Mouse (Mus musculus): ENCODE results near the gene Heg1. TPM values are rescaled to one million over a fixed set of nuclear protein-coding genes. Genes with fewer than 3 reads are reported as not detected.

The Heg1 gene
- total RNA-seq, 2 experiments from 2014 or later = 50.3 to 76.7 TPM

DNA sequence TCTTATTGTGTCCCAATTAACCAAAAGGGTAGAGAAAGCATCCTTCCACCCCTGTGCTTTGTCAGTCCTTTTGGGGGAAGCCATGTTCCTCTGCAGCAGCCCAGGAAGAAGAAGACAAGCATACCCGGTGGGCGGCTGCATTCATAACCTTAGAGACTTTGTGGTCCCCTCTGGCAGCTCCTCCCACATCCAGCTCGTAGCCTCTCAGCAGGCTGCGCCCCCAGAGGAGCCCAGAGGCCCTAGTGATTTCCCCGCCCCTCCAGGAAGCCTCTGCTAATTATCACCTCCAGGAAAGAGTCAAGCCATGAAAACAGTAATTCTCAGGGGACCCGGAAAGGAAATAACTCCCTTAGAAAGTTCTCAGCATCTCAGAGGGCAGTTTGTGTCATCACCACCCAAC, 21.1 kb downstream of the Heg1 start:
- peak in 1 of 2 experiments; percentile 33 for DNase-seq

DNA sequence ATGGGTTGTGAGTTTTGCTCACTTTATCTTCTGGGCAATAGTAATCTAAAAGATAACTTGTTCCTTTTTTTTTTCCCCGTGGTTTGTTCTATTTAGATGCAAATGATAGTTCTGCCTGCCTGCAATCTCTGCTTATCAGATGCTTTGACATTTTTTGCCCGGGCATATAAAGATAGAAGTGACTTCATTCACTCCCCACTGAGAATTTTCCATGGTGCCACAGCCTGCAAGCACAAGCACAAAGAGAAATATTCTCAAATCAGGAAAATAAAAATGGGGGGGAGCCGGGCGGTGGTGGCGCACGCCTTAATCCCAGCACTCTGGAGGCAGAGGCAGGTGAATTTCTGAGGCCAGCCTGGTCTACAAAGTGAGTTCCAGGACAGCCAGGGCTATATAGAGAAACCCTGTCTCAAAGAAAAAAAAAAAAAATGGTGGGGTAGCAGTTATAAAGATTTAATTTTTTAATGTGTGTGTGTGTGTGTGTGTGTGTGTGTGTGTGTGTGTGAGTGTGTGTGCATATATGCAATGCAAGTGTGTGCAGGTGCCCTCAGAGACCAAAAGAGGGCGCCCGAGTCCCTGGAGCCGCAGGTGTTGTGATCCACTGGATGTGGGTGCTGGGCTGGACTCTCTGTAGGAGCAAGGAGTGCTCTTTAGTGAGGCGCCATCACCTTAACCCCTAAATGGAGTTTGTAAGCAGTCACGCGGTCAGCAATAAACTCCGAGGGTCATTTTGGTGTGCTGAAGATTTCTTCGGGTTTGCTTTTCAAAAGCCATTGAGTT, 22.1 kb downstream of the Heg1 start:
- no peak for DNase-seq

DNA sequence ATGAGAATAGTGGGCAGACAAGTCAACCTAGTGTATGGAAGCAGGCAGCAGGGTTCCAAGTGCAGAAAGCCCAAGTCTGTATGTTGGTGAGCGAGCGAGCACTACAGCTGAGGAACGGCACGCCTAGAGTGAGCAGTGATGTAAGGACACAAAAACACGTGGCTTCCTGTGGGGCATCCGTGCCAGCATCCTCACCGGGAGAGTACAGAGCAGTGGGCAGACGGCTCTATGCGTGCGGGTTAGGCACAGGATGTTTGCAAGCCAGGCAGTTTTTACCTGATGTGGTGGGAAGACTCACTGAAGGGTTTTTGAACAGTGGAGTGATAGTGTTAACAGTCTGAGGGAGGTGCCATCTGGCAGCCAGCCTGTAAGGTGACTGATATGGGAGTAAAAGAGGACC, 23.9 kb downstream of the Heg1 start:
- no peak for DNase-seq

DNA sequence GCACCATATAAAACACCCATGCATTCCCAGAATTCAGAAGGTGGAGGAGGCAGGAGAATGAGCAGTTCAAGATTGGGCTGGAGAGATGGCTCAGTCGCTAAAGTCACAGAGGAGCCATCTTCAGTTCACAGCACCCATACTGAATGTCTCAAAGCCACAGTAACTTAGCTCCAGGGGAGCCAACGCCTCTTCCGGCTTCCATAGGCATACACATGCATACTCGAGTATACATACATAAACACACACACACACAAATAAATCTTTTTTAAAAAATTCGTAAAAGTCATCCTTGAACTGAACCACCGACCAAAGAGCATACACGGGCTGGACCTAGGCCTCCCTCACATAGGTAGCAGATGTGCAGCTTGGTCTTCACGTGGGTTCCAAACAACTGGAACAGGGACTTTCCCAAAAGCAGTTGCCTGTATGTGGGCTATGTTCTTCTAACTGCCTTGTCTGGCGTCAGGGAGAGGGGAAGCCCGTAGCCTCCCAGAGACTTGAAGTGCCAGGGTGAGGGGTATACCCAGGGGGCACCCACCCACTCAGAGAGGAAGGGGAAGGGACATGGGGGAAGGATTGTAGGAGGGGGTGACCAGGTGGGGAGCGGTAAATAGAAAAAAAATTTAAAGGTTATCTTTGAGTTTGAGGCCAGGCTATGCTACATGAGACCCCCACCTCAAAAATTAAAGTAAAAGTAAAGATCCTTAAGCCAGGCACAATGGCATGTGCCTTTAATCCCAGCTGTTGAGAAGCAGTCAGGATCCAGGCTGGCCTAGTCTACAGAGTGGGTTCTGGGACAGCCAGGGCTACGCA, 24.6 kb downstream of the Heg1 start:
- no peak for DNase-seq

DNA sequence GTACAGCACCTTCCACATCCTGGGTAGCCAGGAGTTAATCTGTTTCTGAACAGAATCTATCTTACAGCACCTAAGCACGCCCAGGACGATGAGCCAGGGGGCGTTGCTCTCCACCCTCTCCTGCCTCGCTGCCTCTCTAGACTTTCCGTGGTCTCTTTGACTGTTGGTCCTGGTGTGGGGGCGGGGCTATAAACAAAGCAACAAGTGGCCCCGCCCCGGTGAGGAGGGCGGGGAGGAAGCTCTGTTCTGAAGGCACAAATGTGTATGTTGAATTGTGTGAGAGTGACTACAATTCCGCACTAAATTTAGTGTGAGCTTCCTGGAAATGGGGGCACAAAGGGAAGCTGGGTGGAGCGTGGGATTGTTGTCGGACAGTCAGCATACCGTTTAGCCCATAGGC, 30.1 kb downstream of the Heg1 start:
- peak; percentile 71 to 81 for DNase-seq

DNA sequence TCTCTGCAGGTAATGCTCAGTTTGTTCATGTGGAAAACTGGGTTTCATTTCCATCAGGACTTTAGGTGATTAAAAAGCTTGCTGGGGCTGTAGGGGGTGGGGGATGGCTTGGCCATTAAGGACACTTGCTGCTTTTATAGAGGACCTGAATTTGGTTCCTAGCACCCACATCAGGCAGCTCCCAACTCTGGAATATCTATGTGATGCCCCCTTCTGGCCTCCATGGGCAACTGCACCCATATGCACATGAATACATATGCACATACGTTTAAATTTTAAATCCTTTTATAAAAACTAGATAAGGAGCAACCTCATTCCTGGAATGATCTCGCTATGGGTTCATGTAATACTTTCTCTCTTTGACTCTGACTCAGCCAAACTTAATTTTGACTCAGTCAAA, 39.1 kb downstream of the Heg1 start:
- no peak for DNase-seq

DNA sequence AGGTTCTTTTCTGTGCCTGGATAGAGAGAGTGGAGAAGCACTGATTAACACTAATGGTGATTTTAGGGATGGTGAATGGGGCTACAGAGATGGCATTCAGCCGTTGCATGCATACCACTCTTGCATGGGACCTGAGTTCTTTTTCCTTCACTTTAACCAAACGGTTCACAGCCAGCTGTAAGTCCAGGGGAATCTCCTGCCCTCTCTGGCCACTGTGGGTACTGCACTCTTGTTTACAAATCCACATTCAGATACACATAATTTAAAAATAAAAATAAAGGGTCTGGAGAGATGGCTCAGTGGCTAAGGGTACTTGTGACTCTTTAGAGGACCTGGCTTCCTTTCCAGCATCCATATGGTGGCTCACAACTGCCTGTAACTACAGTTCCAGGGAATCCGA, 39.8 kb downstream of the Heg1 start:
- no peak for DNase-seq

DNA sequence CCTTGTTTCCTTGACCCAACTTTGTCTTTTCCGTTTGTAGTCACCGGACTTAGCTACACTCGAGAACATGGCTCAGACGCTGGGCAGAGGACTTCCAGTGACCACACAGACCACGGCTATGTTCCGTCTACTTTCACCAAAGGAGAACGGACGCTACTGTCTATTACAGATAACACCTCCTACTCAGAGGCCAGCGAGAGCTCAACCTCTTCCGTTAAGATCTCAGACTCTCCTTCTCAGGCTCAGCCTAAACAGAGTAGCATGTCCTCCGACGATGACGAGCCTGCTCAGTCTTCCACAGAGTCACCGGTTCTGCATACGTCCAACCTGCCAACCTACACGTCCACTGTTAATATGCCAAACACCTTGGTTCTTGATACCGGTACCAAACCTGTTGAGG, 42.1 kb downstream of the Heg1 start:
- DNase-seq = no peak

DNA sequence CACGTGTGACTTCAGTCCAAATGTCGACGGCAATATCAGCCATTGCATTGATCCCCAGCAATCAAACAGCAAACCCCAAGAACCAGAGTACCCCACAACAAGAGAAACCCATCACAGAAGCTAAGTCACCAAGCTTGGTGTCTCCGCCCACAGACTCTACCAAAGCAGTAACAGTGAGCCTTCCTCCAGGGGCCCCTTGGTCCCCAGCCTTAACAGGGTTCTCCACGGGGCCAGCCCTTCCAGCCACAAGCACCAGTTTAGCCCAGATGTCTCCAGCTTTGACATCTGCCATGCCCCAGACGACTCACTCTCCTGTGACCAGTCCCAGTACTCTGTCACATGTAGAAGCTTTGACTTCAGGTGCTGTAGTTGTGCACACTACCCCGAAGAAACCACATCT, 42.7 kb downstream of the Heg1 start:
- no peak for DNase-seq

DNA sequence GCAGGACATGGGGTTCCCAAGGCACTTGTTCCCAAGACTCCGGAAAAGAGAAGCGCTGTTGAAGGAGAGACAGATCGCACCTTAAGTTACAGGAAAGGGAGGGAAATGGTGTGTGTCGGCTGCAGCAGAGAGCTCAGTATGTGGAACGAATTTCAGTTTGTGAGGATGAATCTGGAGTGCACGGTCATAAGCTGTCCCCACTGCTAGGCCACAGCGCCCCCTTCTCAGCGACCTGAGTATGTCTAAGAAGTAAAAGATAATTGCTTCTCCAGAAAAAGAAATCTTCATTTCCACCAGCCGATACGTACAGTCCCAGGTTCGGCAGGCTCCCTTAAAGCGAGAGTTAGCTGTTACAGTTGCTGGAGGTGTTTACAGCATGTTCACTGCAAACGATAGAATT, 44.3 kb downstream of the Heg1 start:
- no peak for DNase-seq

DNA sequence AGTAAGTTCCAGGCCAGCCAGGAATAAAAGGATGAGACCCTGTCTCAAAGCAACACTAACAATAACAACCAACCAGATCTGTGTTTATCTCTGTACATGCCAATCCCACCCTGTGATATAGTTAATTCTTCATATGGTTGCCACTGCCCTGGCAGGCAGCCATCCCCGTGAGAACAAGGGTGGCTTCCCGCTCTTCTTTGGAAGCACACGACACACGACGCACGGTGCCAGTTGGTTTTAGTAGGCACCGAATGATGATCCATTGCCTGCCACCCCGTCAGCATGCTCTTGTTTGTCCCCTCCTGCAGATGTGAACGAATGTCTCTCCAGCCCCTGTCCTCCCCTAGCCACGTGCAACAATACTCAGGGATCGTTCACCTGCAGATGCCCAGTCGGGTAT, 47.1 kb downstream of the Heg1 start:
- no peak for DNase-seq

DNA sequence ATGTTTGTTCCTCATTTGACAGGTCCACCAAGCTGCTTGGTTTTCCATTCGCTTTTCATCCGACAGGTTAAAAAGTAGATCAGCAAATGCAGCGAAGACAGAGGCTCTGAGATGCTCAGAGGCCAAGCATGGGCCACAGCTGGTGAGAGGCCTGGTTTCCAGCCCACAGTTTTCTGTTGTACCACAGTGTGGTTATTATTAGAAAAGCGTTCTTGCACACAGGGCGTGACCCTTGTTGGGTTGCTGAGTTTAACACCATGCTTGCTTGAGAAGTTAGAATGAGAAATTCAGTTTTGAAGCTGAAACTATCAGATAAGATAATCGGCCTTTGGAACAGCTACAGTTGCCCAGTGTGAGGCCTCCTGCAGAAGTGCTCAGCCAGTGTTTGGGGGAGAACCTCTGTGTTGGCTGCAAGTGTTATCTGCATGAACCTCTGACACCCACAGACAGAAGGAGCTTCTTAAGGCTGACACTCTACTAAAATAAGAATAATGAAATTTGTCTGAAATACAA, 48.1 kb downstream of the Heg1 start:
- no peak for DNase-seq

DNA sequence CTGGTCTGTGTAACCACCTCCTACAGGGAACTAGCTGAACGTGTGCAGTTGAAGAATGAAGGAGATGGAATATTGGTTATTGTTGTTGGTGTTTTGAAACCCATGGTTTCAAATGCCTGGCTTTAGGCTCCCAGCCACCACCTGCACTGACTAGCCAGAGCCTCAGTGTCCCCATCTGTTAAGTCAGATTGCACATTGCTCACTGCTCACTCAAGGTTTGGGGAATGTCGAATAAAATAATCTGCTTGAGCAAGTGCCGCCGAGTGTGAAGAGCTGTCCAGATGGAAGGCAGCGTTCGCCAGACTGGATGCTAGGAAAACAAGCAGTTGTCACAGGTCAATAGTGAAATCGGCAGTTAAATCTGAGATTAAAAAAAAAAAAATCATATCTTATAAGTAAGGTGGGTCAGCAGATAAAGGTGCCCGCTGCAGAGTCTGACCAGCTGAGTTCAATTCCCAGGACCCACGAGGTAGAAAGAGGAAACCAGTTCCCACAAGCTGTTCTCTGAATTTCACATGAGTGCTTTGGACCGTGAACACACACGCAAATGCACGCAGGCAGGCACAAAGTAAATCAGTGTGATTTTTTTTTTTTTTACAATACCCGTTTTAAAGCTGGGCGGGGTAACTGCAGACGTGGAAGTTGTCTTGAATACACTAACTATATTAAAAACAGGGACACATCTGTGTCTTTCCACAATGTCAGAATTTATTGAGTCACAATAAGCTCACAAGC, 48.8 kb downstream of the Heg1 start:
- no peak for DNase-seq

DNA sequence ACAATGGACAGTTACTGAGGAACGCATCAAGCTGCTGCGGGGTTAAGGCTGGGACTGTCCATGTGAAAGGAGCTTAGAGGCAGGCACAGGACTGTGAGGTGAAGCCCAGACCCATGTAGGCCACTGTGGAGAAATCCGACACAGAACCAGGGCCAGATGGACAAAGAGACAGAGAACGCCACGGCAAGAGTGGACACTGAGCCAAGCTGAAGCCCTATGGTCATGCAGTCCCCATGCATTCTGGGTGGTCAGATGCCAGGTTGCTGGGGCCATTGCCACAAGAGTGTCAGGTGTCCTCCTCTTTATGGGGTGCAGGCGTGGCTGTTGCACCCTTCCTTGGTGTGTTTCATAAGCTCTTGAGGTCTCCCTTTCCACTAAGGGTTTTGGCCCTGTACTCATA, 49.7 kb downstream of the Heg1 start:
- no peak for DNase-seq

DNA sequence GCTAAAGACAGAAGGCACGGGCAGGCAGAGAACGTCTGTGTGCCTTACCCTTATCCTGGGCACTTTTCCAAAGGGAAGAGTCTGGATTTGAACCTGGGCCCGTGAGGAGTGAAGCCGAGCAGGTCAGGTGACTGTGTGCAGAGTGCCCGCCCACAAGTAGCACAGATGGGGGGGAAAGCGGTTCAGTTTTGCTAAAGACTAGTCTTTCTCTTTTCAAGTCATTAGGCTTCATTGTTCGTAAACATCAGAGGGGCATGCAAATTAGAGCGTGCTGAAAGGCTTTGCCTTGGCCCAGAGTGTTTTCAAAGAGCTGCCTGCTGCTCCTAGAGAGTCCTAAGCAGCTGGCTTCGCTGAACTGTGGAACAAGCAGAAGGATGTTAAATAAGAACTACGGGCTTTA, 50.4 kb downstream of the Heg1 start:
- no peak for DNase-seq

DNA sequence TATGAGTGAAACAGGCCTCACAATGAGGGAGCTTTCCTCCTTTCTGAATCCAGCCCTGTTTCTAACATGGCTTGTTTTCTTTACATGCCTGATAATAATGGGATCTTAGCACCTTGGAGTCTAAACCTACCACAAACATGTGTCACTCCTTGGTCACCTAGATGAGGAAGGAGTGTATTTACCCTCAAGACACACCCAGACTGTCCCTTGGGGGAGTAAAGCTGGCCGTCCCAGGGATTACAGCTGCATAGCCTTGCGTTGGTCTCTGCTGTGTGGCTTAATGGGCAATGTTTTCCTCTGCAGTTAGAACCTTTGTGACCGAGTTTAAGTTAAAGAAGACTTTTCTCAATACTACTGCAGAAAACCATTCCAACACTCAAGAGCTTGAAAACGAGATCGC, 51.1 kb downstream of the Heg1 start:
- no peak for DNase-seq

DNA sequence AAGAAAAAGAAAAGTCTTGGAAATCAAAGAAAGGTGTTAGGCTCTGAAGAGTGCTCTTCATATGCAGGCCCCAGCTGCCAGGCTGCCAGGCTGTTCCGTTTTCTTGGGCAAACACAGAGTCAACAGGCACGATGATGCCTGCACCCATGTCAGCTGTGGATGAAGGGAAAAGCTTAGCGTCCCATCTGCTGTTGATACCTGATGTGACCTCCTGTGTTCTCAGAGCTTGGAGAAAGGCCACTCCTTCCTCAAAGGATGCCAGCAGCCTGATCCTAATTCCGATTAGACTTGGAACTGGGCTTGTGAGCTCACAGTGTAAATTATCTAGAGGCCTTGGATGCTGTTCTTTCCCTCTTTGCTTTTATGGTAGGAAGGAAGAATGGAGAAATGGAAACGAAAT, 51.6 kb downstream of the Heg1 start:
- no peak for DNase-seq

DNA sequence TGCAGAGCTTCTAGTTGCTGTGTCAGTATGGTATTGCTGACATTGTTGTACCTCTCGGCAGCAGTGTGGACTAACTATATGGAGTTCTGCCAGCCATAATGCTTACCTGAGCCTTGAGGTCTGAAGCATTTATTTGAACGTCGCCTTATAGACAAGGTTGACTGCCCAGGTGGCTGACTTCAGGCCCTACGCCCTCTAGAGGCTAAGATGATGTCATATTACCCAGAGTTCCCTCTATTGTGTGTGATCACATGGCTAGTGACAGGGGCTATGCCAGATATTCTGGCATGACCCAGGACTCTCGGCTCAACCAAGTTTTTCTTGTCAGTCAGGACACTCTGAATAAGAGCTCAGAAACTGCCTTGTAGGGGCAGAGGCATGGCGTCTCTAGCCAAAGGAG, 52.6 kb downstream of the Heg1 start:
- no peak for DNase-seq

DNA sequence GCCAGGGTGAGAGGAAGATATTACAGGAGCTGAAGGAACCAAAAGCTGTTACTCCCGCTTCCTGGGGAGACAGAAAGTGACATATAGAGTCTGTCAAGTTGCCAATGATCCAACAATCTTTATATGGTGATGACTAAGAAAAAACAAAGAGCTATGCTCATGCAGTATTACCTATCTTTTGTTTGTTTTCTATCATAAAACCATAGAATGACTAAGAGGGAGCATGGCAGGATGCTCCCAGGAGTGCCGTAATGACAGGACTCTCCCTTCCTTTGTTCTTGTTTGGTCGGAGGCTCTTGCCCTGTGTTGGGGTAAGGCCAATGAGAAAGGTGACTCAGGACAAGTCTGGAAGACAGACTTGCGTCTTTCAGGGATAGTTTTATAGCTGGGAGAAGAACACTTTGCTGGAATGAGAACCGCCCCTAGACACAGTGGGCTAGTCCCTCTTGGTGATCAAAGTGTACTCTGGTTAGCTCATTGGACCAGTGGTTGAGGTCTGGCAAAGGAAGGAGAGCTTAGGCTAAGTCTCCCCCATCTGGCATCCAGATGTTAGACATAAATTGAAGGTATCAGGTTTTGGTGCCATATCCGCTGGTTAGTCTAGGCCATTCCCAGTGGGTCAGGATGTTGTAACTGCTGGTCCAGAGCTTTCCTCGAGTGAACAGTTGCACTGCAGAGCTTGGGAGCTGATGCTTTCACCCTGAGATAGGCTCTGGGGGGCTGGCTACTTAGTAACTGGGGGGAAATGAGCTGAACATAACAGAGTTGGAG, 55.0 kb downstream of the Heg1 start:
- DNase-seq = no peak

DNA sequence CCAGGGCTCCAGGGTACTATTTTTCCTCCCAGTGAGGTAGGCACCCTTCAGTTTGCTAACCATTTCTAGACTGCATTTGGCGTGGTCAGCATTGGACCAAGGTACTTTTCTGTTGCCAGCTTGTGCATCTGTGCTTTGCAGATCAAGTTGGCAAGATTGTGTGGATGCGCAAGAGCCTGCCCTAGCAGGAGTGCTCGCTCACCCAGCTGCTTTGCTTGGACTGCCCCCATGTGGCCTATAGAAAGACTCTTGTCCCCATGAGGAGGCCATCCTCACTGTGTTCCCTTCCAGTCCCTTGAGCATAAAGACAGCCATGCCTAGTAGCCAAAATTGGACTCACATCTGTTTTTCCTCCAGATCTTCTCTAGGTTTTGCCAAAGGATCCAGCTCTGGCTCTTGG, 55.6 kb downstream of the Heg1 start:
- DNase-seq = peak; percentile 63 to 73

DNA sequence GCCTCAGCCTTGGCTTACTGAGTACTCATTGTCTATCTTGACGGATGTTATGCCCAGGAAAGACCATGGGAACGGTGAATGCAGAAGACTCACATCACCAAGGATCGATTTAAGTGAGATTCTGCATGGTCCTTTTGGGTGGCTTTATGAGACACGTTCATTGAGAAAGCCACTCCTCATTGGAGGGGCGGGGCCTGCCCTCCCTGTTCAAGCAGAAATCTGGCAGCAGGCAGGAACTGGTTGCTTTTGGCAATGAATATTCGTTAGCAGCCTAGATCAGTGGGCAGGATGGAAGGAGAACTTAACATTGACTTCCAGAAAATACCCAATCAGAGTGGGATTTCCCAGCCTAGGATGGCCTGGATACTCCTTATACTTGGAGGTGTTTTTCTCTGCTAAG, 56.2 kb downstream of the Heg1 start:
- DNase-seq = no peak

DNA sequence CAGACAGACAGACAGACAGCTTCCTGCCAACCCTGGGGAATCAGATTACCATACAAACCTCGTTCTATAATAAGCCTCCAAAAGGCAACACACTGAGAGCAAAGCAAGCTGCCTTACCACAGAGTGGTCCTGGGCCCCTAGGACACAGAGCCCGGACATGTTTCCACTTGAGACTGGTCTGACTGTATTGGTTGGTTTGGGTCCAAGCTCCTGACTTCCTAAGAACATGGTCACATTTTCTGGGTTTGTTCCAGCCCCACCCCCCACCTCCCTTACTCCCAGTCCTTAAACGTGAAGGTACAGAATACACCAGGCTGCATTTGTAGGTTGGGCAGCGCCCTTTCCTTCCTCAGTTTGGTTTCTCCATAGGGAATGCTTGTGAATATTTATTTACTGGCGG, 57.6 kb downstream of the Heg1 start:
- DNase-seq = no peak

Measured in adrenal gland, postnatal 36 days (tissue).